Mouse (Mus musculus) lung, postnatal 0 days (tissue): ENCODE measurements around the gene Lrrfip1. TPM values are rescaled to one million over a fixed set of nuclear protein-coding genes. Genes with fewer than 3 reads are reported as not detected.
A peak's percentile ranks its signal among the peaks of the same experiment; 100 is the strongest.

Source experiments
- ATAC-seq: fragments of 200-750 bp; cut with Nextera tagmentation; 2 replicates; pipeline ENCODE4 v1.8.0; 2017; ENCODE audit warnings: moderate library complexity
- DNase-seq: peaks from one replicate; pipeline ENCODE4 v3.0.0-alpha.2; 2016; ENCODE audit warnings: low spot score
- H3K27ac ChIP-seq: fragments of 300-500 bp; sonication (generic); 2 replicates; pipeline ENCODE4 v1.5.1; 2014; ENCODE audit warnings: antibody characterized with exemption, mild to moderate bottlenecking, low read length, mixed read lengths
- H3K27me3 ChIP-seq: fragments of 300-500 bp; sonication (generic); replicated peaks from 2 replicates; pipeline ENCODE4 v1.6.1; 2014; ENCODE audit warnings: low read length, mixed read lengths; ENCODE audit not compliant: insufficient read depth
- H3K36me3 ChIP-seq: fragments of 300-500 bp; sonication (generic); 2 replicates; pipeline ENCODE4 v1.6.1; 2014; ENCODE audit warnings: low read length, mixed read lengths; ENCODE audit not compliant: insufficient read depth
- H3K4me1 ChIP-seq: fragments of 300-500 bp; sonication (generic); 2 replicates; pipeline ENCODE4 v1.6.1; 2014; ENCODE audit warnings: antibody characterized with exemption, low read depth, low read length, mixed read lengths; ENCODE audit not compliant: insufficient read depth
- H3K4me2 ChIP-seq: fragments of 300-500 bp; sonication (generic); replicated peaks from 2 replicates; pipeline ENCODE4 v1.6.1; 2014; ENCODE audit warnings: low read depth, mild to moderate bottlenecking, low read length, moderate library complexity, mixed read lengths
- H3K4me3 ChIP-seq: fragments of 300-500 bp; sonication (generic); 2 replicates; pipeline ENCODE4 v1.5.1; 2014; ENCODE audit warnings: low read depth, low read length
- H3K9ac ChIP-seq: fragments of 300-500 bp; sonication (generic); replicated peaks from 2 replicates; pipeline ENCODE4 v1.6.1; 2014; ENCODE audit warnings: low read depth, mild to moderate bottlenecking
- H3K9me3 ChIP-seq: fragments of 300-500 bp; sonication (generic); 2 replicates; pipeline ENCODE4 v1.6.1; 2016; ENCODE audit warnings: low read length, mixed read lengths
- CTCF ChIP-seq: IDR thresholded peaks from 2 replicates; pipeline ENCODE4 v1.5.1; 2016; ENCODE audit warnings: antibody characterized with exemption, mild to moderate bottlenecking
- EP300 ChIP-seq: IDR thresholded peaks from 2 replicates; pipeline ENCODE4 v1.6.1; 2016; ENCODE audit warnings: antibody characterized with exemption, mild to moderate bottlenecking, control low read depth
- WGBS: fragments of 180-500 bp; shearing (Covaris S2); extraction: QIAGEN DNeasy Blood & Tissue Kit; methylation state at CpG from one replicate; pipeline ENCODE4 v1.1.7; 2014; 5-methylcytosine and 5-hydroxymethylcytosine counted together
- polyA plus RNA-seq: library from polyadenylated mRNA; unstranded; fragments of >200 nt; fragmentation: Nextera tagmentation; extraction: Ambion mirVana; gene quantifications from 2 replicates; pipeline ENCODE4 v1.2.1, GENCODE M21; 2015

The Lrrfip1 gene
- polyA plus RNA-seq, result 83.1 and 101 TPM in 2 replicates

- Histone ChIP-seq H3K9me3 (no peaks in the 10 kb centered on the region), H3K9ac (peak within 1 kb of the TSS; percentile 53), H3K4me3 (peak within 1 kb of the TSS; percentile 60), H3K4me1 (peaks cover 13% of the 10 kb centered on the region), H3K36me3 (no peaks in the 10 kb centered on the region), H3K27ac (0 out of 2 replicates have a peak within 1 kb of the TSS, but pooled peaks have one; percentile 8), H3K4me2 (peak within 1 kb of the TSS; percentile 89), H3K27me3 (no peaks in the 10 kb centered on the region)
- ATAC-seq (peak; percentile 90), DNase-seq (peak; percentile 57)
- no peak for TF ChIP-seq EP300
- TF ChIP-seq CTCF, result no peak
- under 1% methylated on average over 42 of the region's 59 CpGs for WGBS
These were observed at the start of gene Lrrfip1 for GRCm38 (mm10) chr1:90998268-90998890. Gene Lrrfip1, plus strand, starts transcription at chr1:90998737.

GRCm38 (mm10) chr1:90949309-90949708, 49.2 kb upstream of the Lrrfip1 start:
- DNase-seq (no peak), ATAC-seq (no peak)
- 39% methylated on average over 9 of the region's 9 CpGs for WGBS
- Histone ChIP-seq H3K4me1 (peaks cover 4% of the 10 kb centered on the region; the same call in 1 of the 2 replicates), H3K27ac (no peak overlapping the region), H3K4me3 (no peak overlapping the region), H3K36me3 (no peaks in the 10 kb centered on the region), H3K9ac (no peak overlapping the region), H3K4me2 (no peak overlapping the region), H3K27me3 (no peaks in the 10 kb centered on the region), H3K9me3 (no peaks in the 10 kb centered on the region)
- no peak for TF ChIP-seq EP300
- TF ChIP-seq CTCF, result no peak

GRCm38 (mm10) chr1:90951670-90952069, 46.9 kb upstream of the Lrrfip1 start:
- WGBS, result 53% methylated on average over 7 of the region's 7 CpGs
- H3K4me3 ChIP-seq, result no peak overlapping the region
- H3K9ac ChIP-seq, result no peak overlapping the region
- no peaks in the 10 kb centered on the region for H3K27me3 ChIP-seq
- TF ChIP-seq CTCF, result no peak
- TF ChIP-seq EP300, result no peak
- H3K9me3 ChIP-seq, result no peaks in the 10 kb centered on the region
- ATAC-seq (peak; percentile 60), DNase-seq (peak; percentile 49)
- no peaks in the 10 kb centered on the region for H3K36me3 ChIP-seq
- H3K27ac ChIP-seq, result peak overlapping the region; percentile 1; the same call in 1 of the 2 replicates
- no peak overlapping the region for H3K4me2 ChIP-seq
- peaks cover 4% of the 10 kb centered on the region; the same call in 1 of the 2 replicates for H3K4me1 ChIP-seq

GRCm38 (mm10) chr1:90952808-90953207, 45.7 kb upstream of the Lrrfip1 start, which contains the start of gene Prlh:
Gene Prlh, plus strand, starts transcription at chr1:90953108.
- Histone ChIP-seq H3K9ac (no peak within 1 kb of the TSS), H3K4me2 (no peak within 1 kb of the TSS), H3K4me1 (peaks cover 4% of the 10 kb centered on the region; the same call in 1 of the 2 replicates), H3K4me3 (no peak within 1 kb of the TSS), H3K27ac (no peak within 1 kb of the TSS; the same call in 1 of the 2 replicates), H3K27me3 (no peaks in the 10 kb centered on the region), H3K36me3 (no peaks in the 10 kb centered on the region), H3K9me3 (no peaks in the 10 kb centered on the region)
- ATAC-seq (no peak), DNase-seq (no peak)
- TF ChIP-seq EP300 (no peak), CTCF (no peak)
- WGBS, result 82% methylated on average over 8 of the region's 8 CpGs

GRCm38 (mm10) chr1:90953688-90954087, 44.8 kb upstream of the Lrrfip1 start:
- no peak overlapping the region for H3K4me3 ChIP-seq
- TF ChIP-seq EP300, result no peak
- DNase-seq (peak; percentile 65), ATAC-seq (peak; percentile 27; the same call in 1 of the 2 replicates)
- H3K9me3 ChIP-seq, result no peaks in the 10 kb centered on the region
- no peak overlapping the region for H3K27ac ChIP-seq
- H3K36me3 ChIP-seq, result no peaks in the 10 kb centered on the region
- H3K4me2 ChIP-seq, result no peak overlapping the region
- 49% methylated on average over 11 of the region's 11 CpGs for WGBS
- no peak overlapping the region for H3K9ac ChIP-seq
- peaks cover 4% of the 10 kb centered on the region; the same call in 1 of the 2 replicates for H3K4me1 ChIP-seq
- H3K27me3 ChIP-seq, result no peaks in the 10 kb centered on the region

GRCm38 (mm10) chr1:90956245-90957096, 42.1 kb upstream of the Lrrfip1 start:
- H3K9me3 ChIP-seq, result no peaks in the 10 kb centered on the region
- no peak overlapping the region for H3K4me2 ChIP-seq
- ATAC-seq (peak; percentile 73), DNase-seq (peak; percentile 88)
- no peak overlapping the region for H3K9ac ChIP-seq
- 33% methylated on average over 7 of the region's 7 CpGs for WGBS
- H3K27ac ChIP-seq, result no peak overlapping the region
- peaks cover 4% of the 10 kb centered on the region; the same call in 1 of the 2 replicates for H3K4me1 ChIP-seq
- TF ChIP-seq EP300 (no peak), CTCF (peak; percentile 91)
- H3K36me3 ChIP-seq, result no peaks in the 10 kb centered on the region
- no peak overlapping the region for H3K4me3 ChIP-seq
- H3K27me3 ChIP-seq, result no peaks in the 10 kb centered on the region
